Mouse (Mus musculus): ENCODE data around the gene Banp. TPM values are rescaled to one million over a fixed set of nuclear protein-coding genes. Genes with fewer than 3 reads are reported as not detected.

Banp gene
- total and polyA plus RNA-seq, 3 experiments: 19.2 to 28.4 TPM; not detected in 1

- H3K4me3 ChIP-seq (ENCODE audit: control insufficient read depth in 1 of 2, insufficient read depth in 1 of 2, low read depth in 2 of 2, low read length in 2 of 2): no peak overlapping the region
- no peaks in the 10 kb centered on the region for H3K4me1 ChIP-seq (ENCODE audit: control insufficient read depth in 1 of 2, insufficient read depth in 2 of 2, low read length in 2 of 2)
- no peak for TF ChIP-seq MAFK (IDR thresholded peaks at IDR 0.05; ENCODE audit: borderline replicate concordance, low read depth, low read length)
- TF ChIP-seq MAZ (IDR thresholded peaks at IDR 0.05; ENCODE audit: low read depth, low read length): no peak
- no peak for TF ChIP-seq MAX (IDR thresholded peaks at IDR 0.05; ENCODE audit: low read length)
- no peak for TF ChIP-seq UBTF (IDR thresholded peaks at IDR 0.05; ENCODE audit: borderline replicate concordance, insufficient read depth, low read depth, low read length)
- no peak for TF ChIP-seq ZKSCAN1 (IDR thresholded peaks at IDR 0.05; ENCODE audit: low read depth, low read length)
- TF ChIP-seq GABPA (IDR thresholded peaks at IDR 0.05; ENCODE audit: low read depth, low read length): no peak
- TF ChIP-seq E2F4 (IDR thresholded peaks at IDR 0.05; ENCODE audit: borderline replicate concordance, low read depth, low read length): no peak
- TF ChIP-seq ZMIZ1 (IDR thresholded peaks at IDR 0.05; ENCODE audit: low read depth, low read length): no peak
- no peak for TF ChIP-seq MYC (IDR thresholded peaks at IDR 0.05; ENCODE audit: low read depth, low read length)
- TF ChIP-seq NELFE (IDR thresholded peaks at IDR 0.05; ENCODE audit: low read depth, low read length): no peak
These were observed 113.1 kb downstream of the Banp start for GRCm38 (mm10) chr8:122062508-122063223.

GRCm38 (mm10) chr8:122064353-122064752 is 114.8 kb downstream of the Banp start:
- no peak overlapping the region for H3K27ac ChIP-seq (ENCODE audit: control insufficient read depth, low read depth, low read length)
- no peak overlapping the region for H3K4me3 ChIP-seq (ENCODE audit: control insufficient read depth in 1 of 2, insufficient read depth in 1 of 2, low read depth in 2 of 2, low read length in 2 of 2)
- H3K79me2 ChIP-seq (ENCODE audit: control insufficient read depth, insufficient read depth, low read length, poor library complexity): no peaks in the 10 kb centered on the region
- no peaks in the 10 kb centered on the region for H3K9me3 ChIP-seq (replicated peaks; ENCODE audit: insufficient read depth, low read length)
- DNase-seq (ENCODE audit: low read depth, low spot score): no peak
- no peaks in the 10 kb centered on the region for H3K36me3 ChIP-seq (ENCODE audit: control insufficient read depth in 1 of 2, insufficient read depth in 2 of 2, low read length in 2 of 2)
- TF ChIP-seq USF1 (IDR thresholded peaks at IDR 0.05; ENCODE audit: low read depth, low read length) (no peak), MEF2A (IDR thresholded peaks at IDR 0.05; ENCODE audit: extremely low read depth, insufficient replicate concordance, low read depth, low read length, poor library complexity, severe bottlenecking) (no peak), MYB (IDR thresholded peaks at IDR 0.05; ENCODE audit: low read depth, low read length) (no peak), SIN3A (IDR thresholded peaks at IDR 0.05; ENCODE audit: low read length) (no peak), GABPA (IDR thresholded peaks at IDR 0.05; ENCODE audit: low read depth, low read length) (no peak)
- no peaks in the 10 kb centered on the region for H3K4me1 ChIP-seq (ENCODE audit: control insufficient read depth in 1 of 2, insufficient read depth in 2 of 2, low read length in 2 of 2)
- no peaks in the 10 kb centered on the region; a peak in 1 of 4 replicates for H3K27me3 ChIP-seq (ENCODE audit: control insufficient read depth in 1 of 2, insufficient read depth in 2 of 2, low read length in 2 of 2)
- H3K9ac ChIP-seq (ENCODE audit: control insufficient read depth, low read depth, low read length, poor library complexity, severe bottlenecking): no peak overlapping the region

More at GRCm38 (mm10) chr8:122062508-122063223, 113.1 kb downstream of the Banp start:
- Histone ChIP-seq H3K27me3 (ENCODE audit: control insufficient read depth in 1 of 2, insufficient read depth in 2 of 2, low read length in 2 of 2) (peaks cover 0 to 1% of the 10 kb centered on the region in 2 experiments; a peak in 3 of 4 replicates), H3K9me3 (replicated peaks; ENCODE audit: insufficient read depth, low read length) (no peaks in the 10 kb centered on the region), H3K27ac (ENCODE audit: control insufficient read depth, low read depth, low read length) (no peak overlapping the region), H3K79me2 (ENCODE audit: control insufficient read depth, insufficient read depth, low read length, poor library complexity) (no peaks in the 10 kb centered on the region), H3K36me3 (ENCODE audit: control insufficient read depth in 1 of 2, insufficient read depth in 2 of 2, low read length in 2 of 2) (no peaks in the 10 kb centered on the region), H3K9ac (ENCODE audit: control insufficient read depth, low read depth, low read length, poor library complexity, severe bottlenecking) (no peak overlapping the region)
- DNase-seq (ENCODE audit: low read depth, low spot score): no peak
